Mouse (Mus musculus) spleen, adult 2 months (tissue): ENCODE results near the gene Dync1i1. TPM values are rescaled to one million over a fixed set of nuclear protein-coding genes. Genes with fewer than 3 reads are reported as not detected.

ENCODE experiments used
- DNase-seq, 2 experiments: peaks; one replicate each; pipeline versions ENCODE4 v3.0.0 to v3.0.0-alpha.2; 2012 to 2021; ENCODE audit warnings: low spot score in 2 of 2, low read depth in 1 of 2
- H3K27ac ChIP-seq: fragments of 200-500 bp; 2 replicates; pipeline ENCODE4 v1.5.1; 2012; ENCODE audit warnings: low read length, inconsistent platforms; ENCODE audit not compliant: insufficient read depth
- H3K27me3 ChIP-seq: fragments of 200-500 bp; 2 replicates; pipeline ENCODE4 v1.6.1; 2012; ENCODE audit warnings: mild to moderate bottlenecking, moderate library complexity, low read length, inconsistent platforms; ENCODE audit not compliant: control insufficient read depth, insufficient read depth
- H3K36me3 ChIP-seq: fragments of 200-500 bp; 2 replicates; pipeline ENCODE4 v1.6.1; 2012; ENCODE audit warnings: mild to moderate bottlenecking, low read length, inconsistent platforms; ENCODE audit not compliant: control insufficient read depth, insufficient read depth
- H3K4me1 ChIP-seq: fragments of 200-500 bp; 2 replicates; pipeline ENCODE4 v1.6.1; 2011; ENCODE audit warnings: inconsistent platforms; ENCODE audit not compliant: control insufficient read depth, insufficient read depth, insufficient read length
- H3K4me3 ChIP-seq: fragments of 200-500 bp; 2 replicates; pipeline ENCODE4 v1.5.1; 2011; ENCODE audit warnings: mild to moderate bottlenecking, inconsistent platforms; ENCODE audit not compliant: insufficient read depth, insufficient read length; ENCODE audit errors: extremely low read depth
- CTCF ChIP-seq: fragments of 200-500 bp; IDR thresholded peaks from 2 replicates; pipeline ENCODE4 v1.5.1; 2011; ENCODE audit warnings: mild to moderate bottlenecking, inconsistent platforms; ENCODE audit not compliant: insufficient read depth, insufficient read length, insufficient replicate concordance; ENCODE audit errors: extremely low read depth
- POLR2A ChIP-seq: fragments of 200-500 bp; IDR thresholded peaks from 2 replicates; pipeline ENCODE4 v1.6.1; 2011; ENCODE audit warnings: low read depth, low read length, inconsistent platforms
- WGBS: fragments of 180-500 bp; shearing (Covaris S2); methylation state at CpG from one replicate; pipeline ENCODE4 v1.1.7; 2018; 5-methylcytosine and 5-hydroxymethylcytosine counted together
- polyA plus RNA-seq: library from polyadenylated mRNA; depleted of rRNA; stranded (reverse); fragments of >200 nt; gene quantifications from 2 replicates; pipeline ENCODE4 v1.2.3, GENCODE M21; 2012; rRNA removed

Gene Dync1i1
- polyA plus RNA-seq, 1 experiment = 1.6 TPM

- no peak for TF ChIP-seq CTCF
- TF ChIP-seq POLR2A = no peak
- DNase-seq = no peak
- Histone ChIP-seq H3K4me1 (no peaks in the 10 kb centered on the region), H3K4me3 (no peak overlapping the region), H3K27ac (no peak overlapping the region), H3K36me3 (no peaks in the 10 kb centered on the region), H3K27me3 (no peaks in the 10 kb centered on the region)
- 71% methylated on average over 11 of the region's 11 CpGs for WGBS
Observed at GRCm38 (mm10) chr6:6052696-6053095, 327.3 kb downstream of the Dync1i1 start.

- TF ChIP-seq CTCF (no peak), POLR2A (no peak)
- no peak for DNase-seq
- H3K27ac ChIP-seq = no peak overlapping the region
Observed at GRCm38 (mm10) chr6:6053946-6054345, 328.5 kb downstream of the Dync1i1 start.

DNA sequence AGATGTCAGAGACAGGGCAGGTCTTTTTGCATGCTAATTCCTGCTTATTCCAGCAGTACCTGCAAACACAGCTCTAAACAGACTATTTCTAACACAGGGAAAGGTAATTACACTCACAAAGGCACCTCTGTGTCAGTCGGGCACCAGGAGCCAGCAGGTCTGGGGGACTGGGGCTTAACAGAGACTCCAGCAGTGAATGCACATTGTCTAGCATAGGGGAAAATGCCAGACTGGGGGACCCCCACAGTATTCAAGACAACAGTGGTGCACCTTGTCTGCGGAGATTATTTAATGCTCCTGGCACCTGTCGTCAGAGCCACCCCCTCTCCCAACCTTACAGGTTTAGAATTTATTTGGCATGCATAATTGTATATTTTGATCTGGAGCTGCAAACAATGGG lies 333.1 kb downstream of the Dync1i1 start:
- WGBS = 90% methylated on average over 3 of the region's 3 CpGs
- Histone ChIP-seq H3K4me1 (no peaks in the 10 kb centered on the region), H3K27ac (no peak overlapping the region), H3K36me3 (no peaks in the 10 kb centered on the region), H3K27me3 (no peaks in the 10 kb centered on the region), H3K4me3 (no peak overlapping the region)
- TF ChIP-seq CTCF (no peak), POLR2A (no peak)
- no peak for DNase-seq

More at GRCm38 (mm10) chr6:6053946-6054345, 328.5 kb downstream of the Dync1i1 start:
- Histone ChIP-seq H3K4me3 (no peak overlapping the region), H3K27me3 (no peaks in the 10 kb centered on the region), H3K36me3 (no peaks in the 10 kb centered on the region), H3K4me1 (no peaks in the 10 kb centered on the region)
- 89% methylated on average over 3 of the region's 3 CpGs for WGBS

DNA sequence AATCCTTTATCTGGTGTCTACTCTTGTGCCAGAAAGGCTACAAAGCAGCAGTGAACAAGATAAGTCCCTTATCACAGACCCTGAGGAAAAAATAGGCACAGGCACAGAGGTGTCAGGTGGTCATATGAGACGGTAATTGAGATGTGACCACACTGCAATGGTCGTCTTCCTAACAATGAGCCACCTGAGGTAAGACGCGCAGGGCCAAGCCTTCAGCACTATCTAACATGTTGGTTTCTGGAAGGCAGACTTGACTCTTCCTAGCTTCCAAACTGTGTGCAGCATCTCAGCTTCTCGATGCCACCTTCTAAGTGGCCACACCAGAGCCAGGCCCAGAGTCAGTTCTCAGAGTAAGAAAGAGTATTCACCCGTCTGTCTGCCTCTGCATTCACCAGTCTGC lies 341.8 kb downstream of the Dync1i1 start:
- Histone ChIP-seq H3K4me3 (no peak overlapping the region), H3K27me3 (no peaks in the 10 kb centered on the region), H3K4me1 (no peaks in the 10 kb centered on the region), H3K36me3 (no peaks in the 10 kb centered on the region), H3K27ac (no peak overlapping the region)
- WGBS = 91% methylated on average over 6 of the region's 6 CpGs
- TF ChIP-seq CTCF (no peak), POLR2A (no peak)
- no peak for DNase-seq

DNA sequence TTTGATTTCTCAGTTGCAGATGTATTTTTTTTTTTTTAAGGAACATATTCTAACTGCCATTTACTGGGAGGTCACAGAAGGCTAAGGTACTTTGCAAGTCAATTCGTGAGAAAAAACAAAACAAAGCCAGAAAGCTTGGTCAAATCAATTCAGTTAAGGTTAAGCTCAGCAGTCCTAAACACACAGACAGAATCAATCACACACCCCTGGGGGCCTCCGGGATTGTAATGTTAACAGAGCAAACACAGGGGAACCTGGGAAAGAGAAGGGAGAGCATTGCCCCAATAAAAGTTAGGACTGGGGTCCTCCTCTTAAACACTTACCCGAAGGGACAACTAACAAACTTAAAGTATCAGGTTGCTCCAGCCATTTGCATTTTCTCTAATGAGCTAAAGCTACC lies 344.6 kb downstream of the Dync1i1 start:
- no peak for TF ChIP-seq POLR2A
- no peak for TF ChIP-seq CTCF
- 57% methylated on average over 3 of the region's 3 CpGs for WGBS
- Histone ChIP-seq H3K4me3 (no peak overlapping the region), H3K27me3 (no peaks in the 10 kb centered on the region), H3K4me1 (no peaks in the 10 kb centered on the region), H3K36me3 (no peaks in the 10 kb centered on the region), H3K27ac (no peak overlapping the region)
- DNase-seq = no peak

GRCm38 (mm10) chr6:6071038-6071437 lies 345.6 kb downstream of the Dync1i1 start:
- H3K4me3 ChIP-seq = no peak overlapping the region
- DNase-seq = no peak
- no peaks in the 10 kb centered on the region for H3K36me3 ChIP-seq
- TF ChIP-seq CTCF (no peak), POLR2A (no peak)
- H3K27me3 ChIP-seq = no peaks in the 10 kb centered on the region
- no peaks in the 10 kb centered on the region for H3K4me1 ChIP-seq
- H3K27ac ChIP-seq = no peak overlapping the region
- WGBS = 96% methylated on average over 7 of the region's 7 CpGs

- TF ChIP-seq CTCF = no peak
- TF ChIP-seq POLR2A = no peak
- no peak for DNase-seq
- H3K27me3 ChIP-seq = no peaks in the 10 kb centered on the region
- no peaks in the 10 kb centered on the region for H3K36me3 ChIP-seq
- no peak overlapping the region for H3K4me3 ChIP-seq
- no peaks in the 10 kb centered on the region for H3K4me1 ChIP-seq
- 92% methylated on average over 7 of the region's 7 CpGs for WGBS
- H3K27ac ChIP-seq = no peak overlapping the region
Observed at GRCm38 (mm10) chr6:6075940-6076447, 350.6 kb downstream of the Dync1i1 start.

- Histone ChIP-seq H3K4me1 (no peaks in the 10 kb centered on the region), H3K27ac (no peak overlapping the region), H3K36me3 (no peaks in the 10 kb centered on the region), H3K4me3 (no peak overlapping the region), H3K27me3 (no peaks in the 10 kb centered on the region)
- WGBS = 55% methylated on average over 4 of the region's 4 CpGs
- TF ChIP-seq CTCF = no peak
- no peak for TF ChIP-seq POLR2A
- no peak for DNase-seq
Observed at GRCm38 (mm10) chr6:6077234-6077633, 351.8 kb downstream of the Dync1i1 start.

Other genes starting within 250 kb of the Dync1i1 start
- gene Pdk4, start 229.3 kb upstream of the Dync1i1 start, polyA plus RNA-seq = 14.0 and 17.8 TPM in 2 replicates